8 mouse cellular contexts compared by ENCODE assay signal in the genomic region with DNA sequence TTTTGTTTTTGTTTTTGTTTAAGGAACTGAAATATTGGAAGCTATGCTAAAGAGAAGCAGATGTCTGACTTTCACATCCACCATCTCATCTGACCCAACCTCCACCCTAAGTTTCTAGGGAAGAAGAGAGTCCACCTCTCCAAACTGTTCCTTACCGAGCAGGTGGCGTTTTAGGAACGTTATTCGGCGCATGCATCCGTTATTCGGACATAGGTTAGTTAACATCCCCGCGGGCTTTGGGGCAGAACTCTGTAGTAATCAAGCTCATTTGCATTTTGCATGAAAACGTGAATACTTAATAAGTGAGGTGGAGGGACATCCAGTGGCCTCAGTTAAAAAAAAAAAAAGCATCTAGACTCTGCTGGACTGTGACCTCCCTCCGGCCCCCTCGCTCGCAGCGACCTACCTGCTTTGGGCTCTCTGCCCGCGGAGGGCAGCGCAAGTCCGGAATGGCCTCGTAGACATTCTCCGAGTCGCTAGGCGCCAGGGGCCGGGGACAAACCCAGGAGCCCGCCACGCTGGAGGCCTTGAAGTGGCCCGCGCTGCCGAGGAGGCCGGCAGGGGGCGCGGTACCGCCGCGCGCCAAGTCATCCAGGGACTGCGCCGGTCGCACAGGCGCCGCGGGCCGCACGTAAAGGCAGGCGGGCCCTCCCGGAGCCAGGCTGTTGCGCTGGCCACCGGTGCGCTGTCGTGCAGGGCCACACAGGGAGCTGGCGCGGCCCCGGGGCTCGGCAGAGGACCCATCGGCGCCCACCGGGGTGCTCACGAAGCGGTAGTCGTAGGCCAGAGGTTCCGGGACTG. TPM values are rescaled to one million over a fixed set of nuclear protein-coding genes. Genes with fewer than 3 reads are reported as not detected.
DNase-seq lines count a peak whose midpoint lies in the region; ATAC-seq and TF ChIP-seq lines count a peak whose summit lies in the region.

No protein-coding gene starts in this region.

- no peak for TF ChIP-seq POLR2A in bone marrow macrophage, adult 2 months (IDR thresholded peaks at IDR 0.05; ENCODE audit: borderline replicate concordance, low read depth, low read length)

- no peaks in the 10 kb centered on the region for H3K9me3 ChIP-seq in embryonic facial prominence, embryonic 15.5 days (replicated peaks)
- H3K9me3 ChIP-seq in heart, embryonic 13.5 days: no peaks in the 10 kb centered on the region
- H3K9me3 ChIP-seq in kidney, postnatal 0 days (replicated peaks; ENCODE audit: low read length): no peaks in the 10 kb centered on the region
- H3K9me3 ChIP-seq in liver, embryonic 14.5 days (ENCODE audit: control insufficient read depth, low read length): no peaks in the 10 kb centered on the region
- H3K9me3 ChIP-seq in neural tube, embryonic 11.5 days (ENCODE audit: control insufficient read depth, low read length): no peaks in the 10 kb centered on the region
- no peaks in the 10 kb centered on the region for H3K9me3 ChIP-seq in stomach, embryonic 15.5 days

- peaks cover 18% of the 10 kb centered on the region for H3K4me1 ChIP-seq in bone marrow macrophage, adult 2 months (ENCODE audit: control insufficient read depth, insufficient read depth, low read length)
- peaks cover 64% of the 10 kb centered on the region for H3K4me1 ChIP-seq in embryonic facial prominence, embryonic 15.5 days
- peaks cover 62% of the 10 kb centered on the region for H3K4me1 ChIP-seq in heart, embryonic 13.5 days
- peaks cover 48% of the 10 kb centered on the region for H3K4me1 ChIP-seq in kidney, postnatal 0 days (replicated peaks; ENCODE audit: insufficient read depth, low read length)
- peaks cover 0 to 4% of the 10 kb centered on the region in 2 experiments; a peak in 1 of 4 replicates for H3K4me1 ChIP-seq in liver, embryonic 14.5 days (replicated peaks; ENCODE audit: control insufficient read depth in 2 of 2, insufficient read depth in 2 of 2, low read length in 1 of 2)
- H3K4me1 ChIP-seq in neural tube, embryonic 11.5 days (ENCODE audit: control insufficient read depth, insufficient read depth, low read length): peaks cover 10% of the 10 kb centered on the region
- peaks cover 40% of the 10 kb centered on the region for H3K4me1 ChIP-seq in stomach, embryonic 15.5 days

- 2% methylated on average over 60 of the region's 60 CpGs for WGBS in embryonic facial prominence, embryonic 15.5 days
- WGBS in heart, embryonic 13.5 days: 2% methylated on average over 58 of the region's 60 CpGs
- WGBS in kidney, postnatal 0 days: 2% methylated on average over 60 of the region's 60 CpGs
- WGBS in liver, embryonic 14.5 days (ENCODE audit: insufficient replicate concordance): 4% methylated on average over 60 of the region's 60 CpGs
- WGBS in neural tube, embryonic 11.5 days: 1% methylated on average over 59 of the region's 60 CpGs
- WGBS in stomach, embryonic 15.5 days: 3% methylated on average over 56 of the region's 60 CpGs

- H3K79me3 ChIP-seq in C2C12 (ENCODE audit: low read depth): no peaks in the 10 kb centered on the region

- peak overlapping the region; percentile 51 for H3ac ChIP-seq in C2C12 (ENCODE audit: control insufficient read depth, insufficient read length, low read depth)

- DNase-seq in kidney, postnatal 0 days (ENCODE audit: low spot score): peak; percentile 87
- DNase-seq in liver, embryonic 14.5 days (ENCODE audit: low read depth in 3 of 3, low spot score in 3 of 3): peak; percentile 43 to 53 (median 44)
- DNase-seq in neural tube, embryonic 11.5 days (ENCODE audit: low spot score): peak; percentile 92

- peak overlapping the region; percentile 39 for H3K9ac ChIP-seq in embryonic facial prominence, embryonic 15.5 days
- peak overlapping the region; percentile 84 for H3K9ac ChIP-seq in heart, embryonic 13.5 days
- peak overlapping the region; percentile 62 for H3K9ac ChIP-seq in kidney, postnatal 0 days (ENCODE audit: low read depth, low read length)
- H3K9ac ChIP-seq in liver, embryonic 14.5 days (replicated peaks): 0 out of 2 replicates have a peak overlapping the region, but pooled peaks have one; percentile 27
- peak overlapping the region; percentile 49 for H3K9ac ChIP-seq in neural tube, embryonic 11.5 days (ENCODE audit: low read length)
- peak overlapping the region; percentile 32; the same call in 1 of the 2 replicates for H3K9ac ChIP-seq in stomach, embryonic 15.5 days

- no peak overlapping the region for H3K4me3 ChIP-seq in C2C12 (ENCODE audit: insufficient read depth, poor library complexity, severe bottlenecking)
- peak overlapping the region; percentile 74 for H3K4me3 ChIP-seq in bone marrow macrophage, adult 2 months (ENCODE audit: insufficient read depth, low read length)
- H3K4me3 ChIP-seq in embryonic facial prominence, embryonic 15.5 days (replicated peaks): peak overlapping the region; percentile 54
- H3K4me3 ChIP-seq in heart, embryonic 13.5 days: peak overlapping the region; percentile 62
- H3K4me3 ChIP-seq in kidney, postnatal 0 days (replicated peaks; ENCODE audit: low read depth, low read length): peak overlapping the region; percentile 41
- peak overlapping the region; percentile 40 to 49 for H3K4me3 ChIP-seq in liver, embryonic 14.5 days (ENCODE audit: insufficient read depth in 1 of 2, low read depth in 2 of 2, low read length in 2 of 2)
- peak overlapping the region; percentile 40 for H3K4me3 ChIP-seq in neural tube, embryonic 11.5 days (ENCODE audit: low read depth, low read length)
- peak overlapping the region; percentile 51 for H3K4me3 ChIP-seq in stomach, embryonic 15.5 days (replicated peaks)

- peak; percentile 49 for ATAC-seq in embryonic facial prominence, embryonic 15.5 days (ENCODE audit: insufficient number of reproducible peaks, low FRiP score, low TSS enrichment, low read depth)
- 0 out of 2 replicates have a peak, but pooled peaks have one; percentile 35 for ATAC-seq in heart, embryonic 13.5 days (ENCODE audit: extremely low read depth, insufficient number of reproducible peaks, low FRiP score, low TSS enrichment)
- peak; percentile 44 for ATAC-seq in kidney, postnatal 0 days (replicated peaks; ENCODE audit: low FRiP score, low read depth)
- ATAC-seq in liver, embryonic 14.5 days (ENCODE audit: insufficient read depth): peak; percentile 62
- ATAC-seq in neural tube, embryonic 11.5 days (ENCODE audit: insufficient read depth, low FRiP score, low TSS enrichment): peak; percentile 62; the same call in 1 of the 2 replicates
- peak; percentile 32 for ATAC-seq in stomach, embryonic 15.5 days (ENCODE audit: insufficient read depth, low FRiP score, low read depth)

- TF ChIP-seq EP300 in liver, embryonic 14.5 days (IDR thresholded peaks at IDR 0.05; ENCODE audit: low read depth): no peak

- peak overlapping the region; percentile 60 for H3K27ac ChIP-seq in bone marrow macrophage, adult 2 months (ENCODE audit: insufficient read depth, low read depth, low read length)
- peak overlapping the region; percentile 44; the same call in 1 of the 2 replicates for H3K27ac ChIP-seq in embryonic facial prominence, embryonic 15.5 days (replicated peaks)
- no peak overlapping the region for H3K27ac ChIP-seq in heart, embryonic 13.5 days (replicated peaks)
- H3K27ac ChIP-seq in kidney, postnatal 0 days: peak overlapping the region; percentile 31; the same call in 1 of the 2 replicates
- H3K27ac ChIP-seq in liver, embryonic 14.5 days: no peak overlapping the region
- H3K27ac ChIP-seq in neural tube, embryonic 11.5 days (ENCODE audit: low read depth, low read length): no peak overlapping the region
- H3K27ac ChIP-seq in stomach, embryonic 15.5 days: peak overlapping the region; percentile 48; the same call in 1 of the 2 replicates

- peak overlapping the region; percentile 86 for H3K4me2 ChIP-seq in embryonic facial prominence, embryonic 15.5 days (replicated peaks)
- H3K4me2 ChIP-seq in heart, embryonic 13.5 days: peak overlapping the region; percentile 84
- H3K4me2 ChIP-seq in kidney, postnatal 0 days (ENCODE audit: low read length): peak overlapping the region; percentile 84
- peak overlapping the region; percentile 65 for H3K4me2 ChIP-seq in liver, embryonic 14.5 days (ENCODE audit: low read depth)
- peak overlapping the region; percentile 61 for H3K4me2 ChIP-seq in neural tube, embryonic 11.5 days (ENCODE audit: low read depth)
- peak overlapping the region; percentile 91 for H3K4me2 ChIP-seq in stomach, embryonic 15.5 days

- peak; percentile 97 for TF ChIP-seq CTCF in C2C12 (IDR thresholded peaks at IDR 0.05; ENCODE audit: control insufficient read depth, insufficient read depth, insufficient read length)
- TF ChIP-seq CTCF in bone marrow macrophage, adult 2 months (IDR thresholded peaks at IDR 0.05; ENCODE audit: low read depth, low read length): no peak; the same call in 1 of the 2 replicates
- peak; percentile 79 for TF ChIP-seq CTCF in kidney, postnatal 0 days (IDR thresholded peaks at IDR 0.05; ENCODE audit: low read depth)
- TF ChIP-seq CTCF in liver, embryonic 14.5 days (IDR thresholded peaks at IDR 0.05; ENCODE audit: low read depth): peak; percentile 66

- H3K36me3 ChIP-seq in C2C12 (ENCODE audit: control insufficient read depth, insufficient read depth): no peaks in the 10 kb centered on the region
- no peaks in the 10 kb centered on the region for H3K36me3 ChIP-seq in embryonic facial prominence, embryonic 15.5 days
- H3K36me3 ChIP-seq in heart, embryonic 13.5 days: no peaks in the 10 kb centered on the region
- no peaks in the 10 kb centered on the region for H3K36me3 ChIP-seq in kidney, postnatal 0 days (ENCODE audit: insufficient read depth, low read length)
- no peaks in the 10 kb centered on the region for H3K36me3 ChIP-seq in liver, embryonic 14.5 days (replicated peaks; ENCODE audit: control insufficient read depth, insufficient read depth, low read depth)
- no peaks in the 10 kb centered on the region for H3K36me3 ChIP-seq in neural tube, embryonic 11.5 days (ENCODE audit: control insufficient read depth, insufficient read depth, low read length)
- no peaks in the 10 kb centered on the region for H3K36me3 ChIP-seq in stomach, embryonic 15.5 days

- peaks cover 12% of the 10 kb centered on the region for H3K27me3 ChIP-seq in C2C12 (ENCODE audit: control insufficient read depth, insufficient read depth, insufficient read length)
- H3K27me3 ChIP-seq in embryonic facial prominence, embryonic 15.5 days: peaks cover 49% of the 10 kb centered on the region
- peaks cover 93% of the 10 kb centered on the region for H3K27me3 ChIP-seq in heart, embryonic 13.5 days (replicated peaks)
- 0 out of 2 replicates have a peak, but pooled peaks cover 4% of the 10 kb centered on the region for H3K27me3 ChIP-seq in kidney, postnatal 0 days (ENCODE audit: insufficient read depth, low read length)
- peaks cover 53% of the 10 kb centered on the region for H3K27me3 ChIP-seq in liver, embryonic 14.5 days (ENCODE audit: control insufficient read depth, insufficient read depth, low read length)
- H3K27me3 ChIP-seq in neural tube, embryonic 11.5 days (ENCODE audit: control insufficient read depth, insufficient read depth, low read length): peaks cover 58% of the 10 kb centered on the region
- peaks cover 21% of the 10 kb centered on the region for H3K27me3 ChIP-seq in stomach, embryonic 15.5 days (replicated peaks)

- no peaks in the 10 kb centered on the region for H3K79me2 ChIP-seq in C2C12 (ENCODE audit: control insufficient read depth, insufficient read depth)

RNA-seq across cellular contexts. Expression of a gene that starts 3.5 kb away (rescaled TPM):
- polyA plus RNA-seq in C2C12 (2012; fragmentation: generic; extraction: Trizol): 0.19 TPM
- 23.8 and 24.6 TPM in 2 replicates for polyA plus RNA-seq in bone marrow macrophage, adult 2 months (2012; ENCODE audit: insufficient read depth, insufficient read length, missing spikeins)
- 12.3 and 12.4 TPM in 2 replicates for polyA plus RNA-seq in embryonic facial prominence, embryonic 15.5 days (2015; fragmentation: Nextera tagmentation; extraction: Ambion mirVana)
- 5.6 and 5.8 TPM in 2 replicates for polyA plus RNA-seq in heart, embryonic 13.5 days (2015; fragmentation: Nextera tagmentation; extraction: Ambion mirVana)
- 15.9 and 16.6 TPM in 2 replicates for polyA plus RNA-seq in kidney, postnatal 0 days (2015; fragmentation: Nextera tagmentation; extraction: Ambion mirVana)
- polyA plus RNA-seq in liver, embryonic 14.5 days (2012; rRNA removed): 2.6 TPM in 2 replicates
- polyA plus RNA-seq in liver, embryonic 14.5 days (2014; fragmentation: Nextera tagmentation; extraction: Ambion mirVana): 1.4 and 1.5 TPM in 2 replicates
- polyA plus RNA-seq in neural tube, embryonic 11.5 days (2014; fragmentation: Nextera tagmentation; extraction: Ambion mirVana): 4.3 and 4.5 TPM in 2 replicates
- polyA plus RNA-seq in stomach, embryonic 15.5 days (2015; fragmentation: Nextera tagmentation; extraction: Ambion mirVana): 21.2 and 21.5 TPM in 2 replicates

RNA-seq across cellular contexts. Expression of a gene that starts 52.4 kb away (rescaled TPM):
- 7.1 TPM for polyA plus RNA-seq in C2C12 (2012; fragmentation: generic; extraction: Trizol)
- polyA plus RNA-seq in bone marrow macrophage, adult 2 months (2012; ENCODE audit: insufficient read depth, insufficient read length, missing spikeins): 65.5 and 75.0 TPM in 2 replicates
- polyA plus RNA-seq in embryonic facial prominence, embryonic 15.5 days (2015; fragmentation: Nextera tagmentation; extraction: Ambion mirVana): 8.2 and 9.2 TPM in 2 replicates
- 4.8 and 5.3 TPM in 2 replicates for polyA plus RNA-seq in heart, embryonic 13.5 days (2015; fragmentation: Nextera tagmentation; extraction: Ambion mirVana)
- polyA plus RNA-seq in kidney, postnatal 0 days (2015; fragmentation: Nextera tagmentation; extraction: Ambion mirVana): 5.4 and 6.1 TPM in 2 replicates
- 3.7 TPM in 2 replicates for polyA plus RNA-seq in liver, embryonic 14.5 days (2012; rRNA removed)
- polyA plus RNA-seq in liver, embryonic 14.5 days (2014; fragmentation: Nextera tagmentation; extraction: Ambion mirVana): 3.3 and 3.9 TPM in 2 replicates
- polyA plus RNA-seq in neural tube, embryonic 11.5 days (2014; fragmentation: Nextera tagmentation; extraction: Ambion mirVana): 10.0 and 10.5 TPM in 2 replicates
- 5.9 and 6.2 TPM in 2 replicates for polyA plus RNA-seq in stomach, embryonic 15.5 days (2015; fragmentation: Nextera tagmentation; extraction: Ambion mirVana)

Comparison
In these comparisons a context has a peak if more than half of its experiments do, and no peak if none do; other contexts are left out.
1. H3K27ac ChIP-seq: peak in bone marrow macrophage, adult 2 months (single experiment), embryonic facial prominence, embryonic 15.5 days (single experiment), kidney, postnatal 0 days (single experiment) and stomach, embryonic 15.5 days (single experiment); none in heart, embryonic 13.5 days (single experiment), liver, embryonic 14.5 days (single experiment) and neural tube, embryonic 11.5 days (single experiment).
2. H3K9ac ChIP-seq: peak in every context shown above with its lines; median percentile 84 in heart, embryonic 13.5 days; 62 in kidney, postnatal 0 days; 49 in neural tube, embryonic 11.5 days; 39 in embryonic facial prominence, embryonic 15.5 days; 32 in stomach, embryonic 15.5 days; 27 in liver, embryonic 14.5 days.
3. Peak in every context shown above with its lines, with median percentiles within 50 percentile points of each other: ATAC-seq, H3K4me2 ChIP-seq and DNase-seq.